Mouse (Mus musculus) hindbrain, embryonic 14.5 days (tissue): ENCODE results near the gene Epb41l3. TPM values are rescaled to one million over a fixed set of nuclear protein-coding genes. Genes with fewer than 3 reads are reported as not detected.
"Not testable (repeated sequence)": the region's sequence is repeated elsewhere in the genome, so short reads cannot be mapped to it uniquely, and the experiment has no call there.

ENCODE experiments used
- ATAC-seq: fragments of 200-750 bp; cut with Nextera tagmentation; 2 replicates; pipeline ENCODE4 v1.8.0; 2017; ENCODE audit warnings: moderate number of reproducible peaks, mild to moderate bottlenecking, moderate TSS enrichment, moderate library complexity; ENCODE audit not compliant: low FRiP score
- DNase-seq: peaks from one replicate; pipeline ENCODE4 v3.0.0-alpha.2; 2015; ENCODE audit warnings: low spot score
- H3K27ac ChIP-seq: fragments of 300-500 bp; sonication (generic); 2 replicates; pipeline ENCODE4 v1.5.1; 2014; ENCODE audit warnings: mild to moderate bottlenecking, moderate library complexity
- H3K27me3 ChIP-seq: fragments of 300-500 bp; sonication (generic); 2 replicates; pipeline ENCODE4 v1.6.1; 2014; ENCODE audit warnings: mild to moderate bottlenecking, low read length, mixed read lengths; ENCODE audit not compliant: control insufficient read depth, insufficient read depth
- H3K36me3 ChIP-seq: fragments of 300-500 bp; sonication (generic); replicated peaks from 2 replicates; pipeline ENCODE4 v1.6.1; 2014; ENCODE audit not compliant: control insufficient read depth, insufficient read depth
- H3K4me1 ChIP-seq: fragments of 300-500 bp; sonication (generic); replicated peaks from 2 replicates; pipeline ENCODE4 v1.6.1; 2014; ENCODE audit warnings: antibody characterized with exemption, low read length, mixed read lengths; ENCODE audit not compliant: control insufficient read depth, insufficient read depth
- H3K4me2 ChIP-seq: fragments of 300-500 bp; sonication (generic); replicated peaks from 2 replicates; pipeline ENCODE4 v1.6.1; 2014; ENCODE audit warnings: mild to moderate bottlenecking, moderate library complexity
- H3K4me3 ChIP-seq: fragments of 300-500 bp; sonication (generic); replicated peaks from 2 replicates; pipeline ENCODE4 v1.5.1; 2014; ENCODE audit warnings: mild to moderate bottlenecking, low read length
- H3K9ac ChIP-seq: fragments of 300-500 bp; sonication (generic); 2 replicates; pipeline ENCODE4 v1.6.1; 2014
- H3K9me3 ChIP-seq: fragments of 300-500 bp; sonication (generic); 2 replicates; pipeline ENCODE4 v1.6.1; 2016; ENCODE audit warnings: low read length; ENCODE audit not compliant: control insufficient read depth
- WGBS: fragments of 180-500 bp; shearing (Covaris S2); extraction: QIAGEN DNeasy Blood & Tissue Kit; methylation state at CpG from one replicate; pipeline ENCODE4 v1.1.7; 2014; 5-methylcytosine and 5-hydroxymethylcytosine counted together
- polyA plus RNA-seq: library from polyadenylated mRNA; unstranded; fragments of >200 nt; fragmentation: Nextera tagmentation; extraction: Ambion mirVana; gene quantifications from 2 replicates; pipeline ENCODE4 v1.2.1, GENCODE M21; 2014

The Epb41l3 gene
- polyA plus RNA-seq, 1 experiment from 2014 or later, result 108 TPM

DNA sequence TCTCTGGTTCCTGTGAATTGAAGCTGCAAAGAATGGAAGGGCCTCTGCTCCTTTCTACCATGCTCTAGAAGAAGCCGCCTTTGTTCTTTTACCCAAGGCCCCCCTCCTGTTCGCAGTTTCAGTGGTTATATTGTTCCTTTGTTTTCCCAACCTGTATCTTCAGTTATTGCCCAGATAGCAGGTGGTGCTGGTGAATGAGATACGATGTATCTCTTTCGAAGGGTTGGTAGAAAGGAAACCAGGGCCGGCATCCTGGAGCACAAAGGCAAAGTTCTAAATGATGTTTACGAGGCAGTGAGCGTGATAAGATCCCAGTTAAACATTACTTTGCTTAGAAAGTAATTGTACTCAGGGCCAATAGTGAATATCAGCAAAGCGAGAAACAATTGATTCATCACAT lies 27.8 kb downstream of the Epb41l3 start:
- no peak overlapping the region for H3K4me3 ChIP-seq
- no peaks in the 10 kb centered on the region for H3K36me3 ChIP-seq
- H3K4me2 ChIP-seq, result no peak overlapping the region
- 54% methylated on average over 8 of the region's 8 CpGs for WGBS
- no peak overlapping the region for H3K27ac ChIP-seq
- no peak overlapping the region for H3K9ac ChIP-seq
- no peaks in the 10 kb centered on the region for H3K27me3 ChIP-seq
- H3K9me3 ChIP-seq, result no peaks in the 10 kb centered on the region
- ATAC-seq (no peak), DNase-seq (no peak)
- H3K4me1 ChIP-seq, result no peaks in the 10 kb centered on the region

DNA sequence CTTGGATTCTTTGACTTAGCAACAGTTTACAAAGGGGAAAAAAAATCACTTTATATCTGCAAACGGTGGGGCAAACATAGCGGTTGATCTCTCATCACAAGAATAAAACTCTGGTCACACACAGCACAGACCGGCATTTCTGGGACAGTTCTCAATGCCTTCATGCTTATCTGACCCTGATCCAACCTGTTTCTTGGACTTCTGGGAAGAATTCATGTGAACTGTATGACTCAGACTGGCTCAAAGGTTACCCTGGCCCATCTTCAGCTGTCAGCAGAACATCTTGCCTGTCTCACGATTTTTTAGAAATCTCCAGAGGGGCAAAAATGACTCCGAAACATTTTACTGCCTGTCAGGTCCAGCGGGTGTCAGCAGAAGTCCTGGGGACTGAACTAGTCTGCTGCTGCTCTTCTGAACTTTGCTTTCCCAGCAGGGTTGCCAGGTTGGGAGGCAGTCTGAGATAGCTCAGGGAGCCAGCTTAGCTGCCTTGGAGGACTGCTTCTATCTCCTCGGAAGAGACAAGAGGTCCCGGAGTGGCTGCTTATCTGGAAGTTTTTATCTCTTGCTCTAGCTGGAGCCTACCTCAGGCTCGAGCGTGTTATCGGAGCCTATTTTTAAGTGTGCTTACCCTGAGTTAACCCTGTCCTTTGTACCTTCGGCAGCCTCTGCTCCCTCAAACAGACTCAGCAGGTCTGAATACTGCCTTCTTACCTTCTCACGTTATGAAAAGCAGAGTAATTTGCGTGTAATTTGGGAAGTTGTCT lies 29.7 kb downstream of the Epb41l3 start:
- H3K36me3 ChIP-seq, result no peaks in the 10 kb centered on the region
- H3K9me3 ChIP-seq, result no peaks in the 10 kb centered on the region
- no peak overlapping the region for H3K27ac ChIP-seq
- ATAC-seq (no peak), DNase-seq (no peak)
- no peak overlapping the region for H3K4me2 ChIP-seq
- H3K9ac ChIP-seq, result no peak overlapping the region
- H3K4me3 ChIP-seq, result no peak overlapping the region
- H3K27me3 ChIP-seq, result no peaks in the 10 kb centered on the region
- 73% methylated on average over 14 of the region's 14 CpGs for WGBS
- no peaks in the 10 kb centered on the region for H3K4me1 ChIP-seq

DNA sequence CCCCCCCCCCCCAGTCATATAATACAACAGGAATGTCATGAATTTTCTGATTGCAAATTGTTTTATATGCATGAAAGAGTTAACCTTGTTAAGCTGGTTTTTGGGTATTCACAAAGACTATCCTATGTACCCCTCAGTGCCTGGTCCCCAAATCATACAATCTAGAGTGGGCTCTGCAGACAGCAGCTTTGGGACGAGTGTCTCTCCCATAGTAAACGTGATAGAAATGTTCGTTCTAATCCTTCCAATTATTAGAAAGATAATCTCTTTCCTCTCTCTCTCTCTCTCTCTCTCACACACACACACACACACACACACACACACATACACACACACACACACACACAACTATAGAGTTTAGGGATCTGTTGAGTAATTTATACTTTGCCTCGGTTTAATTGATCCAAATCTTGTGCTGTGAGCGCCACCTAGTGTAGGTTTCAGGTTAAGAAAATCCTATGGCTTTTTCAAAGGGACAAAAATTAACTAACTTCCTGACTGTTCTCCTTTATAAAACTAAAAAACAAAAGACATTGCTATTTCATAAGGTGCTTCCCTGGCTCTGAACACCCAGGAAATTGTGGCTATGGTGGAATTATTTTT lies 30.4 kb downstream of the Epb41l3 start:
- no peaks in the 10 kb centered on the region for H3K27me3 ChIP-seq
- H3K36me3 ChIP-seq, result no peaks in the 10 kb centered on the region
- no peak overlapping the region for H3K4me2 ChIP-seq
- ATAC-seq (no peak), DNase-seq (peak; percentile 87)
- H3K9me3 ChIP-seq, result no peaks in the 10 kb centered on the region
- H3K4me3 ChIP-seq, result no peak overlapping the region
- no peak overlapping the region for H3K9ac ChIP-seq
- H3K4me1 ChIP-seq, result no peaks in the 10 kb centered on the region
- 35% methylated on average over 5 of the region's 5 CpGs for whole genome bisulfite sequencing
- no peak overlapping the region for H3K27ac ChIP-seq

DNA sequence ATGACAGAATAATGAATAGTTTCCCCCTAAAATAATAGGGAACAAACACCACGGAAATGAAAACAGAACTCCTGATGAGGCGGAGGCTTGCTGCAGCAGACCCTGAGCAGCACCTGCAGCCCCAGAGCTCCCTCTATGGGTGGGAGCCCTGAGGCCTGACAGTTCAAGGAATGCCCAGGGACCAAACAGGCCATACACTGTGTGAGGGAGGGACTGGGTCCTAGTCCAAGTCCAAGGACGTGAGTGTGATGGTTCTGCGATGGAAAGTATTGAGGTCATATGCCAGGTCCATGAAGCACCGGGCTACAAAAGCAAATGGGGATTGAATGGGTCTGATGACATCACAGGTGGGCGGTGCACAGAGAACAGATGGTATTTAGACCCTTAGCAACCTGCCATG lies 33.7 kb downstream of the Epb41l3 start:
- Histone ChIP-seq H3K4me2 (no peak overlapping the region), H3K27ac (no peak overlapping the region), H3K36me3 (no peaks in the 10 kb centered on the region), H3K4me1 (no peaks in the 10 kb centered on the region), H3K9ac (no peak overlapping the region), H3K4me3 (no peak overlapping the region), H3K27me3 (no peaks in the 10 kb centered on the region), H3K9me3 (no peaks in the 10 kb centered on the region)
- 58% methylated on average over 6 of the region's 6 CpGs for WGBS
- ATAC-seq (no peak), DNase-seq (no peak)

- Histone ChIP-seq H3K9ac (no peak overlapping the region), H3K4me3 (no peak overlapping the region), H3K36me3 (no peaks in the 10 kb centered on the region), H3K4me2 (no peak overlapping the region), H3K27me3 (no peaks in the 10 kb centered on the region), H3K4me1 (no peaks in the 10 kb centered on the region), H3K27ac (no peak overlapping the region), H3K9me3 (no peaks in the 10 kb centered on the region)
- no peak for ATAC-seq
- DNase-seq, result no peak
- WGBS, result 54% methylated on average over 2 of the region's 2 CpGs
Measured at GRCm38 (mm10) chr17:69112232-69112631, 36.7 kb downstream of the Epb41l3 start.

GRCm38 (mm10) chr17:69119183-69119582 lies 43.7 kb downstream of the Epb41l3 start:
- Histone ChIP-seq H3K4me1 (peaks cover 17% of the 10 kb centered on the region), H3K36me3 (no peaks in the 10 kb centered on the region), H3K27me3 (0 out of 2 replicates have a peak, but pooled peaks cover 3% of the 10 kb centered on the region), H3K9ac (no peak overlapping the region), H3K4me2 (no peak overlapping the region), H3K27ac (no peak overlapping the region), H3K9me3 (no peaks in the 10 kb centered on the region), H3K4me3 (no peak overlapping the region)
- DNase-seq, result no peak
- ATAC-seq, result no peak
- 90% methylated on average over 8 of the region's 8 CpGs for WGBS

- Histone ChIP-seq H3K4me2 (peak overlapping the region; percentile 54), H3K9me3 (no peaks in the 10 kb centered on the region), H3K27ac (peak overlapping the region; percentile 22; the same call in 1 of the 2 replicates), H3K27me3 (0 out of 2 replicates have a peak, but pooled peaks cover 3% of the 10 kb centered on the region), H3K4me1 (peaks cover 17% of the 10 kb centered on the region), H3K4me3 (peak overlapping the region; percentile 15), H3K9ac (peak overlapping the region; percentile 47), H3K36me3 (no peaks in the 10 kb centered on the region)
- peak; percentile 44 for DNase-seq
- 6% methylated on average over 19 of the region's 19 CpGs for WGBS
- ATAC-seq, result peak; percentile 63
Measured at GRCm38 (mm10) chr17:69120533-69121358, 45.3 kb downstream of the Epb41l3 start.

DNA sequence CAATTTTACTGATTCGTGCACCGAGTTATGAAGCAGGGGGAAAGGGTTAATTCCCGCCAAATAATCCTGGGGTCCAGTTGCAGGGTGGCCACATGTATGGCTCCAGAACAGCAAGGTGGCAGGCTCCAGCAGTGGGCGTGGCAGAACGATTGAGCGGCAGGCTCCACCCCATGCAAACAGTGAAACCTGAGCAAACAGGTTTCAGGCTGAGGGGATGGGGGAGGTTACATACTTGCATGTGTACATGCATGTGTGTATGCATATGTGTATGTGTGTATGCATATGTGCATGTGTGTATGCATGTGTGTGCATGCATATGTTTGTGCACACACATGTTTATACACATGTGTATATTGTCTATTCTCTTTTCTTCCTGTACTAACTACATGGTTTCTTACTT lies 46.9 kb downstream of the Epb41l3 start:
- not testable (repeated sequence) for H3K27ac ChIP-seq, ATAC-seq, H3K9ac ChIP-seq, H3K9me3 ChIP-seq, H3K4me3 ChIP-seq, DNase-seq, H3K36me3 ChIP-seq, H3K27me3 ChIP-seq
- H3K4me2 ChIP-seq, result peak overlapping the region; percentile 38
- H3K4me1 ChIP-seq, result peaks cover 17% of the 10 kb centered on the region
- WGBS, result 12% methylated on average over 6 of the region's 6 CpGs

DNA sequence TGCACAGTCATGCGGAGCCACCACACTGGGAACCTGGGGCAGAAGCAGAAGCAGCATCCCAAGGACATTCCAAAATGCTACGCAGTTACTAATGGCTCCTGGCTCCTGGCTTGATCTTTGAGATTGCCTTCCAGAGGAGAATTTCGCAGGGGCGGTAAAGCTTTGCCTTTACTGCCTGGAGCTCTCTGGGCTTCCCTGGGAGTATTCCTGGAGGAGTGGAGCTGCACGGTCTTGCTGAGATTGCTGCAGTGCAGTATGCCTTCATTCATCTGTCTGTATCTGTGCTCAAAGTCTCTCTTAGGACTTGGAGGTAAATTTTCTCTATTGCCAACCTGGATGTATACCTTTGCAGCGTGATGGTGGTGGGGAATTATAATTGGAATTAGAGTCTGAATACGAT lies 52.0 kb downstream of the Epb41l3 start:
- ATAC-seq, result no peak
- no peak for DNase-seq
- H3K4me3 ChIP-seq, result no peak overlapping the region
- no peak overlapping the region for H3K4me2 ChIP-seq
- H3K36me3 ChIP-seq, result no peaks in the 10 kb centered on the region
- no peaks in the 10 kb centered on the region for H3K9me3 ChIP-seq
- no peak overlapping the region for H3K9ac ChIP-seq
- no peaks in the 10 kb centered on the region for H3K4me1 ChIP-seq
- 74% methylated on average over 7 of the region's 7 CpGs for WGBS
- H3K27me3 ChIP-seq, result no peaks in the 10 kb centered on the region
- no peak overlapping the region for H3K27ac ChIP-seq
